Mouse (Mus musculus) heart, adult 2 months (tissue): ENCODE measurements around the gene Mtch2.

Source experiments
- CTCF ChIP-seq: fragments of 200-600 bp; IDR thresholded peaks from 2 replicates; pipeline ENCODE4 v1.8.1; 2022; ENCODE audit warnings: antibody characterized with exemption, mild to moderate bottlenecking, moderate library complexity
- EP300 ChIP-seq: fragments of 200-500 bp; IDR thresholded peaks from 2 replicates; pipeline ENCODE4 v1.6.1; 2011; ENCODE audit warnings: low read depth, low read length, control low read depth; ENCODE audit not compliant: insufficient read depth
- POLR2A ChIP-seq: fragments of 200-500 bp; IDR thresholded peaks from 2 replicates; pipeline ENCODE4 v1.6.1; 2011; ENCODE audit warnings: mild to moderate bottlenecking, low read depth, low read length, control low read depth; ENCODE audit not compliant: insufficient read depth

GRCm38 (mm10) chr2:90838621-90839020 is 8.3 kb upstream of the Mtch2 start:
- no peak for TF ChIP-seq CTCF
- no peak for TF ChIP-seq POLR2A
- TF ChIP-seq EP300 = no peak
